Mouse (Mus musculus): Measurements from ENCODE around the gene Mvb12a. TPM values are rescaled to one million over a fixed set of nuclear protein-coding genes. Genes with fewer than 3 reads are reported as not detected.
A peak's percentile ranks its signal among the peaks of the same experiment; 100 is the strongest.

The Mvb12a gene
- polyA plus RNA-seq, 1 experiment from 2014 or later = 126 TPM

- H3K36me3 ChIP-seq (ENCODE audit: control insufficient read depth, insufficient read depth, low read length) = no peaks in the 10 kb centered on the region
- peaks cover 42% of the 10 kb centered on the region for H3K27me3 ChIP-seq (replicated peaks; ENCODE audit: control insufficient read depth, insufficient read depth, low read length)
- H3K9ac ChIP-seq (ENCODE audit: low read depth, low read length) = peak overlapping the region; percentile 52
- peaks cover 16% of the 10 kb centered on the region for H3K4me1 ChIP-seq (ENCODE audit: control insufficient read depth, insufficient read depth, low read length)
- peak overlapping the region; percentile 42 for H3K4me3 ChIP-seq (ENCODE audit: low read length)
- peaks cover 3% of the 10 kb centered on the region; the same call in 1 of the 2 replicates for H3K9me3 ChIP-seq (ENCODE audit: control insufficient read depth, low read length)
- H3K27ac ChIP-seq (ENCODE audit: low read length) = no peak overlapping the region
- WGBS = 2% methylated on average over 24 of the region's 24 CpGs
- H3K4me2 ChIP-seq (ENCODE audit: low read depth, low read length) = peak overlapping the region; percentile 66
- peak; percentile 66 for ATAC-seq
These were observed 16.4 kb downstream of the Mvb12a start for GRCm38 (mm10) chr8:71558958-71559690.

DNA sequence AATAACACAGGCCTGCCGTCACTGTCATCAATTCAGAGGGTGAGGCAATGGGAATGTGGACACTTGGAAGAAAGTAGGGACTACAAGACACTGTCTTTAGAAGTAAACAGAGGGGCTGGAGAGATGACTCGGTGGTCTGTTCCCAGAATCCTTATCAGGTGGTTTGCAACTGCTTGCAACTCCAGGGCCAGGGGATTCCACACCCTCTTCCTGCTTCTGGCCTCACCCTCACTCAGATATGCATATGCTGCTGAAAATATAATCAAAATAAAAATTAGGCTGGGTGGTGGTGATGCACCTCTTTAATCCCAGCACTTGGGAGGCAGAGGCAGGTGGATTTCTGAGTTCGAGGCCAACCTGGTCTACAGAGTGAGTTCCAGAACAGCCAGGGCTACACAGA is 17.3 kb downstream of the Mvb12a start:
- ATAC-seq = no peak
- no peak overlapping the region for H3K9ac ChIP-seq (ENCODE audit: low read depth, low read length)
- H3K4me2 ChIP-seq (ENCODE audit: low read depth, low read length) = no peak overlapping the region
- H3K9me3 ChIP-seq (ENCODE audit: control insufficient read depth, low read length) = peaks cover 6% of the 10 kb centered on the region; the same call in 1 of the 2 replicates
- H3K27ac ChIP-seq (ENCODE audit: low read length) = no peak overlapping the region
- H3K27me3 ChIP-seq (replicated peaks; ENCODE audit: control insufficient read depth, insufficient read depth, low read length) = peaks cover 42% of the 10 kb centered on the region
- no peaks in the 10 kb centered on the region for H3K36me3 ChIP-seq (ENCODE audit: control insufficient read depth, insufficient read depth, low read length)
- WGBS = 72% methylated on average over 3 of the region's 3 CpGs
- H3K4me1 ChIP-seq (ENCODE audit: control insufficient read depth, insufficient read depth, low read length) = peaks cover 16% of the 10 kb centered on the region
- no peak overlapping the region for H3K4me3 ChIP-seq (ENCODE audit: low read length)

DNA sequence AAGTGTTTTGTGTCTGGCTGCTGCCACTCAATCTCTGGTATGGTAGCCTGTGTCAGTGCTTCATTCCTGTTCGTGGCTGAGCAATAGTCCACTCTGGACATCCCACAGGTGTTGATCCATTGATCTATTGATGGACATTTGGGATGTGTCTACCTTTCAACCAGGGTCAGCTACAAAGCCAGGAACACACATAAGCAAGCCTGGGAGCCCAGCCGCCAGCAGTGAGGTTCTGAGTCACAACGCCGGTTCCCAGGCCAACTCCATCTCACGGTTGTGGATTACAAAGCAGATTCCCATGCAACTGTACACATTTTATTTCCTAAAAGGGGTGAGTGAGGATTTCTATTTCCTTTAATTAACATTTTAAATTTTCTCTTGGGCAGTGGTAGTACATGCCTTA is 18.0 kb downstream of the Mvb12a start:
- H3K27ac ChIP-seq (ENCODE audit: low read length) = no peak overlapping the region
- no peaks in the 10 kb centered on the region for H3K36me3 ChIP-seq (ENCODE audit: control insufficient read depth, insufficient read depth, low read length)
- H3K9me3 ChIP-seq (ENCODE audit: control insufficient read depth, low read length) = peaks cover 6% of the 10 kb centered on the region; the same call in 1 of the 2 replicates
- no peak overlapping the region for H3K4me2 ChIP-seq (ENCODE audit: low read depth, low read length)
- H3K27me3 ChIP-seq (replicated peaks; ENCODE audit: control insufficient read depth, insufficient read depth, low read length) = peaks cover 38% of the 10 kb centered on the region
- no peak overlapping the region for H3K9ac ChIP-seq (ENCODE audit: low read depth, low read length)
- peaks cover 16% of the 10 kb centered on the region for H3K4me1 ChIP-seq (ENCODE audit: control insufficient read depth, insufficient read depth, low read length)
- no peak for ATAC-seq
- no peak overlapping the region for H3K4me3 ChIP-seq (ENCODE audit: low read length)
- 86% methylated on average over 5 of the region's 5 CpGs for WGBS

DNA sequence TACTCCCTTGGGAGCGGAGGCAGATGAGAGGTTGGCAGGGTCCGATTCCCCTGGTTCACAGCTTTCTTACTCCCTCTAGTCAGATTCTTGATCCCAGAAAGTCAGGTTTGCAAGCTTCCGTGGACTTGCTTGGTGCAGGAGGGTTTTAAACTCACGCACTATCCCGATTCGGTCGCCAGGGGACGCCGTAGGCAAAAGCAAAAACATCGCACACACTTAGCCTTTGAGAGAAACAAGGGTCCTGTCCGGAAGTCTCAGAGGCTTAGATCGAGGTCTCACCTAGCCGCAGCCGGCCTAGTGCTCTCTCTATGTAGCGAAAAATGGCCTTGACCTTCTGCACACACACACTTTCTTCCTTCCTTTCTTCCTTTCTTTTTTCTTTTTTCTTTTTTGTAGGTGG is 18.7 kb downstream of the Mvb12a start:
- no peak overlapping the region for H3K4me2 ChIP-seq (ENCODE audit: low read depth, low read length)
- no peak overlapping the region for H3K9ac ChIP-seq (ENCODE audit: low read depth, low read length)
- 3% methylated on average over 15 of the region's 15 CpGs for WGBS
- no peaks in the 10 kb centered on the region for H3K36me3 ChIP-seq (ENCODE audit: control insufficient read depth, insufficient read depth, low read length)
- H3K9me3 ChIP-seq (ENCODE audit: control insufficient read depth, low read length) = peaks cover 6% of the 10 kb centered on the region; the same call in 1 of the 2 replicates
- no peak overlapping the region for H3K4me3 ChIP-seq (ENCODE audit: low read length)
- no peak for ATAC-seq
- no peak overlapping the region for H3K27ac ChIP-seq (ENCODE audit: low read length)
- H3K27me3 ChIP-seq (replicated peaks; ENCODE audit: control insufficient read depth, insufficient read depth, low read length) = peaks cover 38% of the 10 kb centered on the region
- peaks cover 16% of the 10 kb centered on the region for H3K4me1 ChIP-seq (ENCODE audit: control insufficient read depth, insufficient read depth, low read length)

DNA sequence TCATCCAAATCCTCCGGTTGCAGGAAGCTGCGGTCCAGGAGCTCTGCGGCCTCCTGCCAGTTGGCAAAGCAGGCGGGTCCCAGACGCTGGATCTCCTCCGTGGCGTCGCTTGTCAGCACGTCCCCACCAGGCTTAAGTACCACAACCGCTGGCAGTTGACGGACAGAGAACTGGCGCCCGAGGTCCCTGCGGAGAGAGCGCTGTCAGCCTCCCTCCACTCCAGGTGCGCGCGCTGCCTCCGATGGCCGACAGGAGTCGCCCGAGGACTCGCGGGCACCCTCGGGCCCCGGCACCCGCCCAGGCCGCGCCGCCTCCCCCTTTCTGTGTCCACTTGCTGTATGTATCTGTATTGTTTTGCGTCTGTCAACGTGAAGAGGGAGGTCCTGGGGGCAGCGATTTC is 20.0 kb downstream of the Mvb12a start:
- under 1% methylated on average over 33 of the region's 33 CpGs for WGBS
- peaks cover 28% of the 10 kb centered on the region for H3K27me3 ChIP-seq (replicated peaks; ENCODE audit: control insufficient read depth, insufficient read depth, low read length)
- peaks cover 16% of the 10 kb centered on the region for H3K4me1 ChIP-seq (ENCODE audit: control insufficient read depth, insufficient read depth, low read length)
- H3K9ac ChIP-seq (ENCODE audit: low read depth, low read length) = peak overlapping the region; percentile 48; the same call in 1 of the 2 replicates
- H3K4me2 ChIP-seq (ENCODE audit: low read depth, low read length) = peak overlapping the region; percentile 47
- H3K4me3 ChIP-seq (ENCODE audit: low read length) = peak overlapping the region; percentile 33
- H3K9me3 ChIP-seq (ENCODE audit: control insufficient read depth, low read length) = peaks cover 6% of the 10 kb centered on the region; the same call in 1 of the 2 replicates
- no peak overlapping the region for H3K27ac ChIP-seq (ENCODE audit: low read length)
- peak; percentile 34; the same call in 1 of the 2 replicates for ATAC-seq
- no peaks in the 10 kb centered on the region for H3K36me3 ChIP-seq (ENCODE audit: control insufficient read depth, insufficient read depth, low read length)

DNA sequence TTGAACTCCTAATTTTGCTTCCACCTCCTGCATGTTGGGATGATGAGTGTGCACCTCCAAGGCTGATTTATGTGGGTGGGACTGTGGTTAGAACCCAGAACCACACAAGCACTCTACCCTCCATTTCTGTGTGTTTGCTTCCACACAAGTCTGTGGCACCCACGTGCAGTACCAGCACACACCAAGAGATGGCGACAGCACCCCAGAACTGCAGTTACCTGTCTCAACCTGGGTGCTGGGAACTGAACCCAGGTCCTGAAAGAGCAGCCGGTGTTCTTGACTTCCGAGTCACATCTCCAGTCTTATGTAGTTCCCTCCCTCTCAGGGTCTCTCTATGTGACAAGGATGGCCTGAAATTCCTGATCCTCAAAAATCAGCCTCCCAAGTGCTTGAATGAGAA is 21.3 kb downstream of the Mvb12a start:
- peaks cover 18% of the 10 kb centered on the region for H3K27me3 ChIP-seq (replicated peaks; ENCODE audit: control insufficient read depth, insufficient read depth, low read length)
- no peak overlapping the region for H3K27ac ChIP-seq (ENCODE audit: low read length)
- H3K36me3 ChIP-seq (ENCODE audit: control insufficient read depth, insufficient read depth, low read length) = no peaks in the 10 kb centered on the region
- H3K4me1 ChIP-seq (ENCODE audit: control insufficient read depth, insufficient read depth, low read length) = peaks cover 15% of the 10 kb centered on the region
- H3K4me2 ChIP-seq (ENCODE audit: low read depth, low read length) = no peak overlapping the region
- peaks cover 6% of the 10 kb centered on the region; the same call in 1 of the 2 replicates for H3K9me3 ChIP-seq (ENCODE audit: control insufficient read depth, low read length)
- no peak overlapping the region for H3K9ac ChIP-seq (ENCODE audit: low read depth, low read length)
- 92% methylated on average over 4 of the region's 4 CpGs for WGBS
- ATAC-seq = no peak
- H3K4me3 ChIP-seq (ENCODE audit: low read length) = no peak overlapping the region

DNA sequence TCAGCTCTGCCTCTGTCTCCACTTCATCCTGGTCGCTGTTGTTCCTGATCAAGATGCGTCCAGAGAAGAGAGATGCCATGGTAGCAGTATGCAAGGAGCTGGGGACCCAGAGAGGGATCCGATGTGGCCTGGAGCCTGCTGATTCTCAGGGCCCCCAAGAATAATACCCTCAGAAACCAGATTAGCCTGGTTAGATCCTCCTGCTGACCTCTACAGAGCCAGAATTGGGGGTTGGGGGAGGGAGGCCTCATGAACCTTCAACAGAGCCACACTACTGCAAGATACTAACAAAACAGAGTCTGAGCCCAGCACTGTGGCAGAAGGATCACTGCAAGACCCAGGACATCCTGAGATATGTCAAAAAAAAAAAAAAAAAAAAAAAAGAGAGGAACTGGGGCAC is 23.8 kb downstream of the Mvb12a start, which contains the start of gene Nxnl1:
Gene Nxnl1 (minus strand): TSS at position 101 of the 400 bp plus-strand sequence.
- Histone ChIP-seq H3K9me3 (ENCODE audit: control insufficient read depth, low read length) (peaks cover 6% of the 10 kb centered on the region; the same call in 1 of the 2 replicates), H3K9ac (ENCODE audit: low read depth, low read length) (no peak within 1 kb of the TSS), H3K4me1 (ENCODE audit: control insufficient read depth, insufficient read depth, low read length) (peaks cover 25% of the 10 kb centered on the region), H3K4me2 (ENCODE audit: low read depth, low read length) (no peak within 1 kb of the TSS), H3K27ac (ENCODE audit: low read length) (no peak within 1 kb of the TSS), H3K27me3 (replicated peaks; ENCODE audit: control insufficient read depth, insufficient read depth, low read length) (peaks cover 11% of the 10 kb centered on the region), H3K4me3 (ENCODE audit: low read length) (no peak within 1 kb of the TSS), H3K36me3 (ENCODE audit: control insufficient read depth, insufficient read depth, low read length) (no peaks in the 10 kb centered on the region)
- 71% methylated on average over 3 of the region's 3 CpGs for WGBS
- no peak for ATAC-seq

GRCm38 (mm10) chr8:71567587-71567986 is 24.9 kb downstream of the Mvb12a start:
- Histone ChIP-seq H3K36me3 (ENCODE audit: control insufficient read depth, insufficient read depth, low read length) (no peaks in the 10 kb centered on the region), H3K9me3 (ENCODE audit: control insufficient read depth, low read length) (peaks cover 6% of the 10 kb centered on the region; the same call in 1 of the 2 replicates), H3K4me1 (ENCODE audit: control insufficient read depth, insufficient read depth, low read length) (peaks cover 23% of the 10 kb centered on the region), H3K4me2 (ENCODE audit: low read depth, low read length) (no peak overlapping the region), H3K27me3 (replicated peaks; ENCODE audit: control insufficient read depth, insufficient read depth, low read length) (peaks cover 2% of the 10 kb centered on the region; the same call in 1 of the 2 replicates), H3K27ac (ENCODE audit: low read length) (no peak overlapping the region), H3K9ac (ENCODE audit: low read depth, low read length) (no peak overlapping the region), H3K4me3 (ENCODE audit: low read length) (no peak overlapping the region)
- no peak for ATAC-seq
- WGBS = 76% methylated on average over 7 of the region's 7 CpGs

- ATAC-seq = no peak
These were observed 25.7 kb downstream of the Mvb12a start, which contains the start of gene Slc27a1 for GRCm38 (mm10) chr8:71568387-71568937. Gene Slc27a1, plus strand, starts transcription at chr8:71568882.

More at GRCm38 (mm10) chr8:71568387-71568937, 25.7 kb downstream of the Mvb12a start, which contains the start of gene Slc27a1:
- Histone ChIP-seq H3K27ac (ENCODE audit: low read length) (peak within 1 kb of the TSS; percentile 91), H3K9me3 (ENCODE audit: control insufficient read depth, low read length) (peaks cover 6% of the 10 kb centered on the region; the same call in 1 of the 2 replicates), H3K4me1 (ENCODE audit: control insufficient read depth, insufficient read depth, low read length) (peaks cover 16% of the 10 kb centered on the region), H3K4me3 (ENCODE audit: low read length) (peak within 1 kb of the TSS; percentile 73), H3K36me3 (ENCODE audit: control insufficient read depth, insufficient read depth, low read length) (no peaks in the 10 kb centered on the region), H3K9ac (ENCODE audit: low read depth, low read length) (peak within 1 kb of the TSS; percentile 71), H3K27me3 (replicated peaks; ENCODE audit: control insufficient read depth, insufficient read depth, low read length) (no peaks in the 10 kb centered on the region; the same call in 1 of the 2 replicates), H3K4me2 (ENCODE audit: low read depth, low read length) (peak within 1 kb of the TSS; percentile 94)
- 14% methylated on average over 13 of the region's 13 CpGs for WGBS
